Mouse (Mus musculus): ENCODE measurements around the gene Kntc1.
"Not testable (repeated sequence)": the region's sequence is repeated elsewhere in the genome, so short reads cannot be mapped to it uniquely, and the experiment has no call there.

Gene Kntc1

DNA sequence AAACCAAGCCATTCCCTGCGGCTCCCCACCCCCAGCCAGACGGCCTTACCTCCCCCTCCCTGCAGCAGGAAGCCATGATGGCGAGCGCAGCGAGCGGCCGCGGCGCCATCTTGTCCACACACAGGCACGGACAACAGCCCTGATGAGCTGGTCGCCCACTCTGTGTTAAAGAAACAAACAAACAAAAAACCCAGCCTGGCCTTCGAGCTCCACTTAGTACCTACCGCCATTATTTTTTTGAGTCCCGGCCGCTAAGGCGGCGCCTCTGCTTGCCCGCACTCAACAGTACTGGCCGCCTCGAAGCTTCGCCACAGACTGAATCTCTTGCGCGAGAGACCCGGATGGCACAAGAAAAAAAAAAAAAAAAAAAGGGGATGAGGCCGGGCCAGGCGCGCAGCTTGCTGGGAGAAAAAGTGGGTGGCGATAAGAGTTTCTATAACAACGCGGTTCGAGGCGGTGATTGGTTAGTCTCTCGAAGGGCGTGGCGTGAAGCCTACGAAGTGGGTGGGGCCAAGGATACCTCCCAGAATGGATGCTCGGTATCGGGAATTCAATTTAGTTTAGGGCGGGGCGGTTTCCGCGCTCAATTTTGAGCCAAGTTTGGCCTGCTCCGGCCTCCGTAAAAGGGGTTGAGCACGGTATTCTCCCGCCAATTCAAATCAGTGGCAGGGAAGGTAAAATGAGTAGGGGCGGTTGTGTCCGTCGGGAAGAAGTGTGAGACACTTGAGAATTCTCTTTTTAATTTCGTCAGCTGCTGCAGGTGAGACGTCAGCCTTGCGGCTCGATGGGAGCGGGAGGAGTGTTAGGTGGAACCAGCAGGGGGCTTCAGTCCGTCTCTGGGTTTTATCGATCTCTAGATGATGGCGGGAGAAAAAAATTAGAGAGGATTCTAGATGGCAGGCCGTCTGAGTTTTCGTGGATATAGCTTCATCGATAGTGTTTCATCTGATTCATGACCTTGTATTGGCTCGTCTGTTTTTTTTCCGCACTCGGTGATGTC lies at the start of gene Kntc1, which contains the start of gene Rsrc2:
Gene Kntc1 (plus strand): TSS at position 652 of the 1,000 bp plus-strand sequence.
Gene Rsrc2 (minus strand): TSS at position 350 of the 1,000 bp plus-strand sequence.
- peak; percentile 100 for DNase-seq (ENCODE audit: low read depth, low spot score)

DNA sequence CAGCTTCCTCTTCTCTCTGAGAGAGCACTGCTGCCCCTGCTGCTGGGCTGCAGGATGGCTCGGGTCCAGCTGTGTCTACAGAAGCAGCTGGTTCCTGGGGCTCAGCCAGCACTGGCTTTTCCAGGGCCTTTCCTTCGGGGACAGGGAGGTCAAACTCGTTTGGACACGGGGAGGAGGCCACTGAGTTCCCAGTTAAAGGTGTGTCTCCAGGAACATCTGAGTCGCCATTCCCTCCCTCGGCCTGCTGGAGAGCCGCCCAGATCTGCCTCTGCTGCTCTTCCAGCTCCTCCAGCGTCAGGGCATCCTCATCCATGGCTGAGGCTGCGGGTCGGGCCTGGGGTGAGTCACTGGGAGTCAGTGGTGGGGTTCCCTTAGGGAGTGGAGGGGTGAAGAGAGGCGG lies 48.9 kb upstream of the Kntc1 start:
- DNase-seq (ENCODE audit: low read depth, low spot score): no peak

DNA sequence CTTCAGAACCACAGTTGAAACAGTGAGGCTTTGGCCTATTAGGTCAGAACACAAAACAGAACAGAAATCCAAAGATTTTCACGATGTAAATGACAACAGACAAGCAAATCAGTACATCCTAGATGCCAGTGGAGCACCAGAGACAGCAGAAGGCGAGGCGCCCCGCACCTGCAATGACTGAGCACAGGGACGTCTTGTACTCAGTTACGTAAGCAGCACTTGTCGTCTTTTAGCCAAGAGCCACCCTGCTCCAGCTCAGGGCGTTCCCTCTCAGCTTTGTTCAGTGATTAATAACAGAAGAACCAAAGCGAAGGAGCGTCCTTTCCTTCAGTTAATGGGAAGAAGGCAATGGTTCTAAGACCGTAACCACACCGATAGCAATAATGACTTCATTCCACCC lies 40.9 kb upstream of the Kntc1 start:
- no peak for DNase-seq (ENCODE audit: low read depth, low spot score)

DNA sequence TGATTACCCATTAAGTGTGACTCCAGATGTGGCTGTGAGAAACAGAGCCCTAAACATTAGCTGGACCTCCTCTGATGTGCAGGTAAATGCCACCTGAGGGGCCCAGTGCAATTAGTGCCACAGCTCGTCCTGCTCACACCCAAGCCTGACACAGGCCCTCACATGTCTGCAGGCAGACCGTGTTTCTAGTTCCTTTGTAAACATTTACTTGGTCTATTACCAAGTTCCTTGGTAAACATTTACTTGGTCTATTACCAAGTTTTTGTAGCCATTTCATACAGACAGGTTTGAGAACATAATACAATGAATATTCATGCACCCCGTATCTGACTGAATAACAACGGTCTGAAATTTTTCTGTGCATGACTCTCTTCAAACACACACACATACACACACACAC lies 39.9 kb upstream of the Kntc1 start:
- DNase-seq (ENCODE audit: low read depth, low spot score): no peak

DNA sequence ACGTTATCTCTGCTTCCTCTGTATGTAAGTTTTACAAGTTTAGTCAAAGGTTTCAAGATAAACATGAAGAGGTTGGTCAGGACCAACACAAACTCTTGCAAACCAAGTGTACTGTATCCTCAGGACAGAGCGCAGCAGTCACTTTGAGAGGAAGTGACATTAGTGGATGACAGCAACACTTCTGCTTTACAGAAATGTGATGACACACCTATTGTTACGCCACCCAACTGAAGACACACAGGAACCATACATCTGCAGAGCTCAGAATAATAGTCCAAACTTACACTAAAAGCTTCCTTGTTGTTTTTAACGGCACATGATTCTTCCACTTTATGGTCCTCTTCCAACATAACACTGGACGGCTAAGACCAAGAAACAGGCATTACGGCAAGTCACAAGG lies 35.7 kb upstream of the Kntc1 start:
- no peak for DNase-seq (ENCODE audit: low read depth, low spot score)

DNA sequence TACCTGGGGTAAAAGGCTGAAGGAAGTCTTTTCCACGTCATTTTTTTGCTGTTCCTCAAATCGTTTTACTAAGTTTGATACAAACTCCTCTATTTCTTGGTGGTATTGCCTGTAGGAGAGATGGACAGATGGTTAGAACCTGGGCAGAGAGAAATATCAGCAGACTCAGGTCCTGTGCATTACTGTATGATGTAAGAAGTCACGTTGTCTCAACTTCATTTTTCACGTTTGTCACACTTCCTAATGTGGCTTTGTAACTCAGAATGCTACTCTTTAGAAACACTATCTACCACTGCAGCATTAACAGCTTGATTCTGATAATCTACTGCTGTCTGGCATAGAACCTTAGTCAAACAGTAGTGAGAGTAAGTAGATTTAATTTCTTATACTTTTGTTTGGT lies 34.9 kb upstream of the Kntc1 start:
- DNase-seq (ENCODE audit: low read depth, low spot score): no peak

DNA sequence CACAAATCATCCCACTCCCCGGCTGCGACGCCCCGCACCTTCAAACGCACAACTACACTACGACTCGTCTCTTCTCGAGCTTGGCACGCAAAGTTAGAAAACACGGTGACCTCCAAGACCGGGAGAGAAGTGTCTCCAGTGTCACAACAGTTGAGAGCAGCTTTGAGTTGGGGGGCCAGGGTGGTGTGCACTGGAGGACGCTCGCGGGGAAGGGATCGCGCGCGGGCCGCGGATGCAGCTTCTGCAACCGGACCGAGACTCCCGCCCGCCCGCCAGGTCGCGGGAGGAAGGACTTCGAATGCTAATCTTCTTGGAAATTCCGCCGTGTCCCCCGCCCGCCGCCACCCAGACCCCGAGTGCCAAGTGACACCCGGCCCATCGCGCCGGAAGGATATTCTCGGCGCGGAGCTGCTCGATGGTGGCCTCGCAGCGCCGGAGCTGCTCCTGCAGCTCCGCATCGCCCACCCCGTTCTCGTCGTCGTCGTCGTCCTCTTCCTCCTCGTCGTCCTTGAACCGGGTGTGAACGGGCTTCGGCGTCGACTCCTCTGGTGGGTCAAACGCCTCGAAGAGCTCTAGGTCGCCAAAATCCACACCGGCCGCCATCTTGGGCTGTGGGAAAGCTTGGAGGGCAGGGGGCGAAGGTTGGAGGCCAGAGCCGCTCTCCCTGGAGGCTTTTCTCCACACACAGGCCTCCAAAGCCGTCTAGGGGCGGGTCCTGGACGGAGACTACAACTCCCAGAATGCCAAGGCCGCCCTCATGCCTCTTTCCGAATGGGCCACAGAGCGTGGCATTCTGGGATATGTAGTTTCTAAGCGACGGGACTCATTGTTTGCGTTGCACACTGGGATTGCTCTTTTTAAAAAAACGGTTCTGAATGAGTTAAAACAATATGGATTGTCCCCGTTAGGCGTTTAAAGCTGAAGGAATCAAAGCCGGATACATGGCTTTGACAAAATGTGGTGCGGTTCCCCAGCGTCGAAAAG lies 28.9 kb upstream of the Kntc1 start, which contains the start of gene Zcchc8:
Gene Zcchc8 (minus strand): TSS at position 773 of the 984 bp plus-strand sequence.
- DNase-seq (ENCODE audit: low read depth, low spot score): peak; percentile 97

DNA sequence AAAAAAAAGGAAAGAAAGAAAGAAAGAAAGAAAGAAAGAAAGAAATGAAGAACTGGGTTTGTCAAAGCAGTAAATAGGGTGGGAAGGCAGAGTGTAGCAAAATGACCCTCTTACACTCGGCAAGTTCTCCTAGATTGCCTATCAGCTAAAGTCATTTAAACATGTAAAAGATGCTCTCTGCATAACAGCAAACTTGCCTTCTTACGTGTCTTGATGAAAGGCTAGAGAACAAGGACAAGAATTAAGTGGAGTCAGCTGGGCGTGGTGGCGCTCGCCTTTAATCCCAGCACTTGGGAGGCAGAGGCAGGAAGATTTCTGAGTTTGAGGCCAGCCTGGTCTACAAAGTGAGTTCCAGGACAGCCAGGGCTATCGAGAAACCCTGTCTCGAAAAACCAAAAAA lies 25.7 kb upstream of the Kntc1 start:
- DNase-seq (ENCODE audit: low read depth, low spot score): not testable (repeated sequence)

GRCm38 (mm10) chr5:123730981-123731380 lies 18.5 kb upstream of the Kntc1 start:
- DNase-seq (ENCODE audit: low read depth, low spot score): no peak

GRCm38 (mm10) chr5:123744358-123744757 lies 5.2 kb upstream of the Kntc1 start:
- no peak for DNase-seq (ENCODE audit: low read depth, low spot score)

DNA sequence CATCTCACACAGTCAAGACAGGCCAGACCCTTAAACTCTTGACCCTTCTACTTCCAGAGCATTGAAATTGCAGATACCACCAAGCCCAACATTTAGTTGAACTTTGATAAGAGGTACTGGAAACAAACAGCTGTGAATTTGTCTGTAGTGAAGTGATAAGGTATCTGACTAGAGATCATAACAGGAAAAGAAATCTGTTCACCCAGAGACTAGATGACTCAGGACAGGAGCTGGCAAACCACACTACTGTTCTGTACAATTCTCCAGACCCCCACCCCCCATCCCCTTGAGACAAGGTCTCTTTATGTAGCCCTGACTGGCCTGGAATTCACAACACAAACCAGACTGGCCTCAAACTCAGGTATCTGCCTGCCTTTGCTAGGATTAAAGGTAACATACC lies 3.3 kb upstream of the Kntc1 start:
- DNase-seq (ENCODE audit: low read depth, low spot score): no peak

DNA sequence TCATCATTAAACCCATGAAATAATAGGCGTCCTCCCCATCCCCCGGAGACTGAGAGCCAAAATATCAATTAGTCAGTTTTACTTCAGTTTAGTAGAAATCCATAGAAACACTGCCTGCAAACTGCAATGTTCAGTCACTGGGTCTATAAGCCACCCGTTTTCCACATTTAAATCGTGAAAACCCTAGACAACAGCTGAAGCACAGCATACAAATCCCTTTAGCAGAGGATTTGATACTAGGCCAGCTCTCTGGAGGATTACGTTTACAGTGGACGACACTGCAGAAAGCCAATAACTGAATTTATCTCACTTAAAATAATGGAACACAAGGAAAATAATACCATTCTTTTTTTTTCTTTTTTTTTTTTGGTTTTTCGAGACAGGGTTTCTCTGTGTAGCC lies 1.9 kb upstream of the Kntc1 start:
- no peak for DNase-seq (ENCODE audit: low read depth, low spot score)

DNA sequence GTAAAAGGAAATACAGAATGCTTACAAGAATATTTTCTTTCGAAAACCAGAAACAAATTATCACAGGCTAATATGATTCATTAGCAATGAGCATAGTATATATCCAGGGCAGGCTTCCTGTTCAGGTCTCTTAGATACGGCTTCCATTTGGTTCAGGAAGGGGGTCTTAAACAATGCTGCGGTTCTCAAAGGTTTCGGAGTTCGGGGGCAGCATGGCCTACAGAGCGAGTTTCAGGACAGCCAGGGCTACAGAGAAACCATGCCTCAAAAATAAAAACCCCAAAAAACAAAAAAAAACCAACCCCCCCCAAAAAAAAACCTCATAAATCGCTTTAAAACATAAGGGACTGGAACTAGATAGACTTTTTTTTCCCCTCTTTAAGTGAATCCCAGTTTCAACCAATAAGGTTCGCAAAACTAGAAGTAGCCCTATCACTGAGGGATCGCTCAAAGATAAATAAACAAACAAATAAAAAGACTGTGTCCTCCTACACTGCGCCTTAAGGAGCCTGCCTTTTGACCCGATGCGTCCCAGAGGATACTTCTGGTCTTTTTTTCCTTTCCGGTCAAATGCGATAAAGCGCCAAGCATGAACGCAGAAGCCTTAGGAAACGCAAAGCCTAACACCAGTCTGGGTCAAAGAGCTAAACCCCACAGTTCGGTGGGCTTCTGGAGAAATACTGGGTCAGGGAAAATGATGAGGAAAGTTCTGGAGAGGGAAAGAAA lies 1.0 kb upstream of the Kntc1 start:
- DNase-seq (ENCODE audit: low read depth, low spot score): no peak

GRCm38 (mm10) chr5:123765506-123765905 lies 16.0 kb downstream of the Kntc1 start:
- no peak for DNase-seq (ENCODE audit: low read depth, low spot score)

- not testable (repeated sequence) for DNase-seq (ENCODE audit: low read depth, low spot score)
These were observed 16.9 kb downstream of the Kntc1 start for GRCm38 (mm10) chr5:123766455-123766854.

DNA sequence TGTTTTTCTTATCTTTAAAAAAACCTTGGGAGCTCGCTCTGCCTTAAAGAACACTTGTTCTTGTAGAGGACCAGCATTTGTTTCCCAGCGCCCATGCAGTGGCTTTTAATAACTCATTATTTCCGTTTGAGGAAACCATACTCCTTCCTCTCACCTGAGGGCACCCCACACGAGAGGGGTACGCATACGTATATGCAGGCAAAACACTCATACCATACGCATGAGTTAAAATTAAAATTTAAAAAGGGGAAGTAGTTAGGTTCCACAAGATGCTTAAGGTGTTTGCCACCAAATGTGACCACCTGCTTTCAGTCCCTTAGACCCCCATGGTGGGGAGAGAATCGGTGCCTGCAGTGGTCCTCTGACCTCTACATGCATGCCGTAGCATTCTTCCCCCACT lies 23.9 kb downstream of the Kntc1 start:
- DNase-seq (ENCODE audit: low read depth, low spot score): no peak

DNA sequence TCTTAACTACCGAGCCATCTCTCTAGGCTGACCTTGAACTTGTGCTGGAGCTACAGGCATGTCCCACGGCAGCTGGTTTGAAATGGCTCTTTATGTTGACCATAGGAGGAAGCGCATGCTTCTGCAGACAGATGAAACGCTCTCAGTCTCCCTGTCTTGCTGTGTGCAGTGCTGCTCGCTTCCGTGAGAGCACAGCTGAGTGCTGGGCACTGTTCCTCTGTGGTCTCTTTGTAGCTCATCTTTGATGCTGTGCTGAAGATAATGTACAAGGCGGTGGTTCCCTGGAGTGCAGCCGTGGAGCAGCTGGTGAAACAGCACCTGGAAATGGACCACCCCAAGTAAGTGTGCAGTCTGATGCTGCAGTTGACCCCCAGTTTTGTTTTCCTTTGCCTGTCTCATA lies 31.2 kb downstream of the Kntc1 start:
- DNase-seq (ENCODE audit: low read depth, low spot score): no peak

DNA sequence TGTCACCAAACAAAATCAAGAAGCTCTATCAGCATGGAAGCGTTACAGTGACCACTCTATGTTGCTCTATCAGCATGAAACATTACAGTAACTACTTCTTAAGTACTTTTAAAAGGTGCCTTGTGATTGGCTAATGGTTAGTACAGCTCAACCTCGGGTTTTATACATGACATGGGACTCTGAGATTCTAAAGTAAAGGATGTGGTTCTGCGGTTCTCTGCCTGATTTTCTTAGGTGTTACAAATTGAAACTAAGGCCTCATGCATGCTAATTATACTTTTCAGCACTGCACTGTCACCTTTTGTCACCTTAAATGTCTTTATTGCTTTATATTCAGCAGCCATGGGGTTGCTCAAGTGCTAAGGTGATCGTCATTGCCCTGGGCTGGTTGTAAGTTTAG lies 32.3 kb downstream of the Kntc1 start:
- no peak for DNase-seq (ENCODE audit: low read depth, low spot score)

GRCm38 (mm10) chr5:123788976-123789375 lies 39.5 kb downstream of the Kntc1 start:
- no peak for DNase-seq (ENCODE audit: low read depth, low spot score)

GRCm38 (mm10) chr5:123793081-123793480 lies 43.6 kb downstream of the Kntc1 start:
- DNase-seq (ENCODE audit: low read depth, low spot score): no peak

DNA sequence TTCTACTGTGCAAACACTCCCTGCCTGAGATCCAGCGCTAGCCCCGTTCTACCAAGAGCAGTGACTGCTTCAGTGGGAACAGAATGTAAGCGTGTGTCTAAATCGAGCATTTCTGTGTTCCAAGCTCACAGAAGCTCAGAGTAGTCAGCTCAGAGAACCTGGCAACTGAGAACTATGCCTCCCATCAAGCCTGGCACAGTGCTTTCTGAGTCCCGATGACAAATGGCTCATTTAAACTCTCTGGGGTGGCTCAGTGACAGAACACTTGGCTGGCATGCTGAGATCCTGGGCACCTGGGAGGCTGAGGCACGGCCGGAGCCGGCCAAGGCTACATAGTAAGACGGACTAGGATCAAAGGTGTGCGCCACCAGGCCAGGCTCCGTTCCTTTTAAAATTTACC lies 56.8 kb downstream of the Kntc1 start:
- DNase-seq (ENCODE audit: low read depth, low spot score): peak; percentile 74

Data from telencephalon, adult 2 months (tissue).